20 mouse cellular contexts compared by ENCODE assay signal in genomic region chr10:79468431-79468830, GRCm38 (mm10). TPM values are rescaled to one million over a fixed set of nuclear protein-coding genes. Genes with fewer than 3 reads are reported as not detected.
A peak's percentile ranks its signal among the peaks of the same experiment; 100 is the strongest.
DNase-seq lines count a peak whose midpoint lies in the region; ATAC-seq and TF ChIP-seq lines count a peak whose summit lies in the region.
"Had no signal": no experiment of that assay in that cellular context is flagged by ENCODE, and none has a peak within 500 bp of the region (broad histone marks: within the 10 kb centered on the region; RNA-seq: fewer than 3 reads in every experiment).

TSS of gene Vmn2r83 (plus strand) at chr10:79468731.

- H3K4me2 ChIP-seq in kidney, postnatal 0 days (ENCODE audit: low read length) = no peak within 1 kb of the TSS

- H3K4me3 ChIP-seq in kidney, postnatal 0 days (replicated peaks; ENCODE audit: low read depth, low read length) = no peak within 1 kb of the TSS

- no peaks in the 10 kb centered on the region for H3K27me3 ChIP-seq in kidney, postnatal 0 days (ENCODE audit: insufficient read depth, low read length)
- H3K27me3 ChIP-seq: CH12.LX had no signal

- H3K36me3 ChIP-seq in kidney, postnatal 0 days (ENCODE audit: insufficient read depth, low read length) = no peaks in the 10 kb centered on the region
- H3K36me3 ChIP-seq: G1E had no signal

- H3K9ac ChIP-seq in kidney, postnatal 0 days (ENCODE audit: low read depth, low read length) = no peak within 1 kb of the TSS

- no peak for TF ChIP-seq CTCF in kidney, postnatal 0 days (IDR thresholded peaks at IDR 0.05; ENCODE audit: low read depth)

- no peak for ATAC-seq in kidney, postnatal 0 days (replicated peaks; ENCODE audit: low FRiP score, low read depth)
- ATAC-seq: activated CD4-positive, CD25-positive, alpha-beta regulatory T cell, adult 4 months; CD4-positive, CD25-positive, alpha-beta regulatory T cell, adult 4 months; Patski had no signal

- no peaks in the 10 kb centered on the region for H3K4me1 ChIP-seq in kidney, postnatal 0 days (replicated peaks; ENCODE audit: insufficient read depth, low read length)

- DNase-seq in kidney, postnatal 0 days (ENCODE audit: low spot score) = peak; percentile 1
- no peak for DNase-seq in kidney, postnatal 4 days
- DNase-seq: adrenal gland, adult 2 months; adrenal gland, adult 8-10 months; adrenal gland, postnatal 10 days; adrenal gland, postnatal 14 days; adrenal gland, postnatal 25 days; adrenal gland, postnatal 36 days; B cell, adult 2 months; cerebellum, adult 11 months; cerebellum, adult 11-12 months; cerebellum, adult 18-20 months; cerebellum, adult 2 months had no signal

- H3K9me3 ChIP-seq in kidney, postnatal 0 days (replicated peaks; ENCODE audit: low read length) = no peaks in the 10 kb centered on the region
- H3K9me3 ChIP-seq: G1E had no signal

- no peak within 1 kb of the TSS for H3K27ac ChIP-seq in kidney, postnatal 0 days

RNA-seq across cellular contexts. Expression of gene Vmn2r83, which starts in this region (rescaled TPM):
- not detected in 2 replicates for polyA plus RNA-seq in kidney, postnatal 0 days (2015; fragmentation: Nextera tagmentation; extraction: Ambion mirVana)
- polyA plus RNA-seq: activated CD4-positive, CD25-positive, alpha-beta regulatory T cell, adult 4 months; adrenal gland, adult 2 months; brain, embryonic 14.5 days; C2C12; CD4-positive, CD25-positive, alpha-beta regulatory T cell, adult 4 months; cerebellum, adult 2 months; G1E; Patski had no signal

Comparison
In these comparisons a context has a peak if more than half of its experiments do, and no peak if none do; other contexts are left out.
1. Peak in DNase-seq in kidney, postnatal 0 days; RNA of the gene not detected or under 1 TPM.